Mouse (Mus musculus) liver, adult 2 months (tissue): ENCODE results near the gene Mpdu1. TPM values are rescaled to one million over a fixed set of nuclear protein-coding genes. Genes with fewer than 3 reads are reported as not detected.
"Not testable (repeated sequence)": the region's sequence is repeated elsewhere in the genome, so short reads cannot be mapped to it uniquely, and the experiment has no call there.

Source experiments
- DNase-seq: peaks from one replicate; pipeline ENCODE4 v3.0.0-alpha.2; 2011; ENCODE audit warnings: low read depth, low spot score; ENCODE audit errors: extremely low read depth
- H3K27ac ChIP-seq: fragments of 200-500 bp; replicated peaks from 2 replicates; pipeline ENCODE4 v1.5.1; 2012; ENCODE audit warnings: low read depth, mild to moderate bottlenecking, control low read depth, inconsistent platforms, low read length; ENCODE audit not compliant: insufficient read depth
- H3K27me3 ChIP-seq: fragments of 200-500 bp; 2 replicates; pipeline ENCODE4 v1.6.1; 2012; ENCODE audit warnings: mild to moderate bottlenecking, moderate library complexity, low read length, inconsistent platforms; ENCODE audit not compliant: control insufficient read depth, insufficient read depth
- H3K36me3 ChIP-seq: fragments of 200-500 bp; 2 replicates; pipeline ENCODE4 v1.6.1; 2012; ENCODE audit warnings: low read length, inconsistent platforms; ENCODE audit not compliant: control insufficient read depth, insufficient read depth
- H3K4me1 ChIP-seq: fragments of 200-500 bp; 2 replicates; pipeline ENCODE4 v1.6.1; 2011; ENCODE audit warnings: low read length; ENCODE audit not compliant: control insufficient read depth, insufficient read depth
- H3K4me3 ChIP-seq: fragments of 200-500 bp; 2 replicates; pipeline ENCODE4 v1.5.1; 2011; ENCODE audit warnings: low read depth, mild to moderate bottlenecking, control low read depth, low read length, moderate library complexity; ENCODE audit not compliant: insufficient read depth
- H3K79me2 ChIP-seq: fragments of 200-500 bp; 2 replicates; pipeline ENCODE4 v1.6.1; 2012; ENCODE audit warnings: inconsistent platforms, mild to moderate bottlenecking, low read length, moderate library complexity; ENCODE audit not compliant: control insufficient read depth, insufficient read depth
- H3K9ac ChIP-seq: fragments of 200-500 bp; 2 replicates; pipeline ENCODE4 v1.6.1; 2012; ENCODE audit warnings: low read depth, mild to moderate bottlenecking, control low read depth, inconsistent platforms, low read length
- CTCF ChIP-seq: fragments of 200-500 bp; IDR thresholded peaks from 2 replicates; pipeline ENCODE4 v1.5.1; 2011; ENCODE audit warnings: low read depth, low read length, control low read depth
- POLR2A ChIP-seq: fragments of 200-500 bp; IDR thresholded peaks from 2 replicates; pipeline ENCODE4 v1.6.1; 2011; ENCODE audit warnings: low read length, control low read depth; ENCODE audit not compliant: insufficient read depth; ENCODE audit errors: extremely low read depth
- WGBS: fragments of 180-500 bp; shearing (Covaris S2); methylation state at CpG from one replicate; pipeline ENCODE4 v1.1.7; 2018; 5-methylcytosine and 5-hydroxymethylcytosine counted together
- polyA plus RNA-seq: library from polyadenylated mRNA; depleted of rRNA; stranded (reverse); fragments of >200 nt; gene quantifications from 2 replicates; pipeline ENCODE4 v1.2.3, GENCODE M21; 2012
- total RNA-seq: library from RNA; depleted of rRNA; stranded (reverse); fragments of >200 nt; gene quantifications from 2 replicates; pipeline ENCODE4 v1.2.3, GENCODE M21; 2014

The Mpdu1 gene
- total and polyA plus RNA-seq, 2 experiments, result 49.9 to 115 TPM

DNA sequence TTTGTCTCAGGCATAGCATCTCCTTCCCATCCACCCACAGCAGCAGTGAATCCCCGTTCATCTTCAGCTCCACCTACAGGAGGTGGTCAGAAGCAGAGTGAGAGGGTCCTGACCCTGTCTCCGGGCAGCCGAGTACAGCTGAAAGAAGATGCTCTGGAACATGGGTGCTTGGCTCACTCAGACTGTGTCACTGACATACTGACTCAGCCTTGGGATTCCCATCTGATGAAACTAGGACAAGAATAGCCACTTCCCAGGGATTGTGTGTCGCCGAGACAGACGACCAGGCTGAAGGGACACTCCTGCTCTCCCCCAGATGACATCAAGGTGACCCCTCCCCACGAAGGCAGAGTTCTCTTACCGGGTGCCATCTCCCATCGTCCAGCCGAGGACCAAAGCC, 45.7 kb downstream of the Mpdu1 start:
- H3K4me3 ChIP-seq, result no peak overlapping the region
- H3K79me2 ChIP-seq, result no peaks in the 10 kb centered on the region
- H3K27ac ChIP-seq, result no peak overlapping the region
- no peaks in the 10 kb centered on the region for H3K4me1 ChIP-seq
- no peaks in the 10 kb centered on the region for H3K36me3 ChIP-seq
- TF ChIP-seq CTCF (no peak), POLR2A (no peak)
- no peak for DNase-seq
- no peaks in the 10 kb centered on the region for H3K27me3 ChIP-seq
- 54% methylated on average over 10 of the region's 10 CpGs for WGBS
- no peak overlapping the region for H3K9ac ChIP-seq

DNA sequence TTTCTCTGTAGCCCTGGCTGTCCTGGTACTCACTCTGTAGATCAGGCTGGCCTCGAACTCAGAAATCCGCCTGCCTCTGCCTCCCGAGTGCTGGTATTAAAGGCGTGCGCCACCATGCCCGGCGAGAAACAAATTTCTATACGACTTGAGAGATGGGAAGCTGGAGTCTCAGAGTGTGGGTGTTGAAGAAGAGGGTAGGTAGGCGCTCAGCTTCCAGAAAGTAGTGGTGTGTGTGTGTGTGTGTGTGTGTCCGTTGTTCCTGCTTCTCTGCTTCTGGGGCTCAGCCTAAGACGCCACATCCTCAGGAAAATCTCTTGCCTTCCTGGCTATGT, 48.2 kb downstream of the Mpdu1 start:
- H3K4me3 ChIP-seq, H3K36me3 ChIP-seq, H3K4me1 ChIP-seq, H3K27ac ChIP-seq, DNase-seq, H3K9ac ChIP-seq, H3K79me2 ChIP-seq, H3K27me3 ChIP-seq: not testable (repeated sequence)
- WGBS, result 57% methylated on average over 11 of the region's 11 CpGs

GRCm38 (mm10) chr11:69613553-69614256, 48.7 kb downstream of the Mpdu1 start:
- Histone ChIP-seq H3K36me3 (no peaks in the 10 kb centered on the region), H3K4me3 (no peak overlapping the region), H3K27ac (no peak overlapping the region), H3K4me1 (no peaks in the 10 kb centered on the region), H3K9ac (0 out of 2 replicates have a peak overlapping the region, but pooled peaks have one; percentile 37), H3K27me3 (no peaks in the 10 kb centered on the region), H3K79me2 (no peaks in the 10 kb centered on the region)
- 9% methylated on average over 19 of the region's 19 CpGs for WGBS
- peak; percentile 51 for DNase-seq
- TF ChIP-seq CTCF (peak; percentile 89), POLR2A (no peak)

DNA sequence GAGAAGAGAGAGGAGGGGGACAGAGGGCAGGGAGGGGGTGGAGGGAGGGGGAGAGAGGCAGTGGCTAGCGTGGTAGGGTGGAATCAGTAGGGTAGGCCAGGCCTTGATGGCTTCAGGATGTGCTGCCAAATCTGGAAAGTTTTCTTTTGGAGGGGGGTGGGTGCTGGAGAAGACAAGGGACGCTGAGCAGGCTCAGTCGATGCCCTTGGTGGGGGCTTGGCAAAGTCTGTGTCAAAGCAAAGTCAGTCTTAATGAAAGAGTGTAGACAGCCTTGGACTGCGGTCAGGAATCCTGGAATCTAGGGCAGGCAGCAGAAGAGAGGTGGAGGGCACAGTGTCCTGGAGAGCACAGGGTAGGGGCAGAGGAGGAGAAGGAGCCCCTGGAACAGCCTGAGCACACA, 51.5 kb downstream of the Mpdu1 start:
- Histone ChIP-seq H3K4me1 (no peaks in the 10 kb centered on the region), H3K79me2 (no peaks in the 10 kb centered on the region), H3K27ac (no peak overlapping the region), H3K36me3 (no peaks in the 10 kb centered on the region), H3K27me3 (peaks cover 2% of the 10 kb centered on the region; the same call in 1 of the 2 replicates), H3K4me3 (no peak overlapping the region), H3K9ac (no peak overlapping the region)
- TF ChIP-seq CTCF (no peak), POLR2A (no peak)
- no peak for DNase-seq
- WGBS, result 80% methylated on average over 4 of the region's 4 CpGs

- no peaks in the 10 kb centered on the region for H3K36me3 ChIP-seq
- no peak overlapping the region for H3K4me3 ChIP-seq
- TF ChIP-seq CTCF, result no peak
- no peak for TF ChIP-seq POLR2A
- no peak overlapping the region for H3K27ac ChIP-seq
- H3K79me2 ChIP-seq, result no peaks in the 10 kb centered on the region
- no peak for DNase-seq
- peaks cover 4% of the 10 kb centered on the region; the same call in 1 of the 2 replicates for H3K4me1 ChIP-seq
- peaks cover 10% of the 10 kb centered on the region for H3K27me3 ChIP-seq
- 77% methylated on average over 7 of the region's 7 CpGs for WGBS
- H3K9ac ChIP-seq, result no peak overlapping the region
Observed at GRCm38 (mm10) chr11:69609416-69609815, 53.0 kb downstream of the Mpdu1 start.

GRCm38 (mm10) chr11:69608525-69608924, 53.9 kb downstream of the Mpdu1 start:
- Histone ChIP-seq H3K27me3 (peaks cover 10% of the 10 kb centered on the region), H3K36me3 (no peaks in the 10 kb centered on the region), H3K27ac (no peak overlapping the region), H3K4me1 (peaks cover 4% of the 10 kb centered on the region; the same call in 1 of the 2 replicates), H3K9ac (no peak overlapping the region), H3K4me3 (no peak overlapping the region), H3K79me2 (no peaks in the 10 kb centered on the region)
- TF ChIP-seq CTCF (no peak), POLR2A (no peak)
- 87% methylated on average over 3 of the region's 3 CpGs for WGBS
- DNase-seq, result no peak
